Mouse (Mus musculus) forebrain, embryonic 13.5 days (tissue): ENCODE results near the gene Vamp8. TPM values are rescaled to one million over a fixed set of nuclear protein-coding genes. Genes with fewer than 3 reads are reported as not detected.

Experiments used
- ATAC-seq: fragments of 200-750 bp; cut with Nextera tagmentation; 2 replicates; pipeline ENCODE4 v1.8.0; 2017
- H3K27ac ChIP-seq: fragments of 300-500 bp; sonication (generic); 2 replicates; pipeline ENCODE4 v1.5.1; 2015; ENCODE audit warnings: inconsistent platforms, mild to moderate bottlenecking, moderate library complexity
- H3K27me3 ChIP-seq: fragments of 300-500 bp; sonication (generic); 2 replicates; pipeline ENCODE4 v1.6.1; 2015; ENCODE audit warnings: mild to moderate bottlenecking, inconsistent platforms
- H3K36me3 ChIP-seq: fragments of 300-500 bp; sonication (generic); 2 replicates; pipeline ENCODE4 v1.6.1; 2015; ENCODE audit warnings: mild to moderate bottlenecking, inconsistent platforms; ENCODE audit not compliant: poor library complexity, severe bottlenecking
- H3K4me1 ChIP-seq: fragments of 300-500 bp; sonication (generic); 2 replicates; pipeline ENCODE4 v1.6.1; 2015; ENCODE audit warnings: inconsistent platforms
- H3K4me2 ChIP-seq: fragments of 300-500 bp; sonication (generic); 2 replicates; pipeline ENCODE4 v1.6.1; 2015; ENCODE audit warnings: inconsistent platforms, mild to moderate bottlenecking, moderate library complexity
- H3K4me3 ChIP-seq: fragments of 300-500 bp; sonication (generic); 2 replicates; pipeline ENCODE4 v1.5.1; 2015; ENCODE audit warnings: mild to moderate bottlenecking, inconsistent platforms
- H3K9ac ChIP-seq: fragments of 300-500 bp; sonication (generic); 2 replicates; pipeline ENCODE4 v1.6.1; 2015; ENCODE audit warnings: mild to moderate bottlenecking, inconsistent platforms
- H3K9me3 ChIP-seq: fragments of 300-500 bp; sonication (generic); replicated peaks from 2 replicates; pipeline ENCODE4 v1.6.1; 2016; ENCODE audit warnings: inconsistent platforms
- WGBS: fragments of 180-500 bp; shearing (Covaris S2); methylation state at CpG from one replicate; pipeline ENCODE4 v1.1.7; 2015; 5-methylcytosine and 5-hydroxymethylcytosine counted together
- polyA plus RNA-seq: library from polyadenylated mRNA; unstranded; fragments of >200 nt; fragmentation: Nextera tagmentation; extraction: Ambion mirVana; gene quantifications from 2 replicates; pipeline ENCODE4 v1.2.1, GENCODE M21; 2015

The Vamp8 gene
- polyA plus RNA-seq, 1 experiment from 2014 or later: 16.8 TPM

GRCm38 (mm10) chr6:72366844-72367443 is 23.6 kb downstream of the Vamp8 start, which contains the start of gene Rnf181:
Rnf181 (minus strand) TSS chr6:72366956.
- Histone ChIP-seq H3K9ac (no peak within 1 kb of the TSS), H3K4me2 (no peak within 1 kb of the TSS), H3K4me1 (no peaks in the 10 kb centered on the region), H3K9me3 (no peaks in the 10 kb centered on the region), H3K27me3 (0 out of 2 replicates have a peak, but pooled peaks cover 2% of the 10 kb centered on the region), H3K27ac (no peak within 1 kb of the TSS), H3K36me3 (no peaks in the 10 kb centered on the region), H3K4me3 (no peak within 1 kb of the TSS)
- 76% methylated on average over 4 of the region's 4 CpGs for WGBS
- ATAC-seq: no peak

GRCm38 (mm10) chr6:72366304-72366703 is 24.2 kb downstream of the Vamp8 start:
- Histone ChIP-seq H3K9me3 (no peaks in the 10 kb centered on the region), H3K4me3 (no peak overlapping the region), H3K27me3 (0 out of 2 replicates have a peak, but pooled peaks cover 2% of the 10 kb centered on the region), H3K4me1 (peaks cover 6% of the 10 kb centered on the region), H3K27ac (no peak overlapping the region), H3K36me3 (no peaks in the 10 kb centered on the region), H3K4me2 (no peak overlapping the region), H3K9ac (no peak overlapping the region)
- 68% methylated on average over 3 of the region's 3 CpGs for WGBS
- ATAC-seq: no peak

DNA sequence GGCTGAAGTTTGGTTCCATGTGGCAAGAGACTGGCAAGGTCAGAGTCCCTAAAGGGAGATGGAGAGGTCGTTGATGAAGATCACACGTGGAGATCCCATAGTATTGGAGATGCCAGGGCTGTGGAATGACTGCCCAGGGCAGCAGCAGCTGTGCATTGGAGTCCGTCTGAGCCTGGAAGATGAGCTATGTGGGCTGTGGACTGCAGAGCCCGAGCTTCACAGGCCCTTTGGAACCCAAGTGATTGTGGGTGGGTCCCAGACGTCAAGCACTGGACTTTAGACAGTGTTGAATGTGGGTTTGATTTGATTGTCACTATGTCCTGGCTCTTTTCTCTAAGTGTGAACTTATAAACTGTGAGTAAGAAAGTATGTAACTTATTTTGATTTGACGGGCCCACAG is 25.5 kb downstream of the Vamp8 start:
- no peaks in the 10 kb centered on the region for H3K9me3 ChIP-seq
- no peak overlapping the region for H3K9ac ChIP-seq
- no peak overlapping the region for H3K4me3 ChIP-seq
- WGBS: 68% methylated on average over 6 of the region's 6 CpGs
- H3K4me1 ChIP-seq: peaks cover 15% of the 10 kb centered on the region
- peaks cover 7% of the 10 kb centered on the region for H3K36me3 ChIP-seq
- no peak for ATAC-seq
- H3K27me3 ChIP-seq: 0 out of 2 replicates have a peak, but pooled peaks cover 2% of the 10 kb centered on the region
- no peak overlapping the region for H3K4me2 ChIP-seq
- H3K27ac ChIP-seq: no peak overlapping the region

- H3K4me1 ChIP-seq: peaks cover 15% of the 10 kb centered on the region
- H3K9me3 ChIP-seq: no peaks in the 10 kb centered on the region
- ATAC-seq: no peak
- 44% methylated on average over 7 of the region's 7 CpGs for WGBS
- no peak overlapping the region for H3K4me3 ChIP-seq
- H3K9ac ChIP-seq: no peak overlapping the region
- peaks cover 16% of the 10 kb centered on the region for H3K36me3 ChIP-seq
- H3K4me2 ChIP-seq: no peak overlapping the region
- H3K27me3 ChIP-seq: 0 out of 2 replicates have a peak, but pooled peaks cover 2% of the 10 kb centered on the region
- H3K27ac ChIP-seq: no peak overlapping the region
Measured at GRCm38 (mm10) chr6:72364009-72364408, 26.5 kb downstream of the Vamp8 start.

GRCm38 (mm10) chr6:72362132-72363028 is 28.1 kb downstream of the Vamp8 start:
- WGBS: under 1% methylated on average over 42 of the region's 42 CpGs
- Histone ChIP-seq H3K27ac (peak overlapping the region; percentile 59), H3K9me3 (no peaks in the 10 kb centered on the region), H3K4me1 (peaks cover 15% of the 10 kb centered on the region), H3K4me2 (peak overlapping the region; percentile 92), H3K9ac (peak overlapping the region; percentile 77), H3K27me3 (0 out of 2 replicates have a peak, but pooled peaks cover 2% of the 10 kb centered on the region), H3K4me3 (peak overlapping the region; percentile 82), H3K36me3 (peaks cover 31% of the 10 kb centered on the region)
- ATAC-seq: peak; percentile 100

GRCm38 (mm10) chr6:72361121-72361551 is 29.4 kb downstream of the Vamp8 start:
- 82% methylated on average over 5 of the region's 5 CpGs for WGBS

DNA sequence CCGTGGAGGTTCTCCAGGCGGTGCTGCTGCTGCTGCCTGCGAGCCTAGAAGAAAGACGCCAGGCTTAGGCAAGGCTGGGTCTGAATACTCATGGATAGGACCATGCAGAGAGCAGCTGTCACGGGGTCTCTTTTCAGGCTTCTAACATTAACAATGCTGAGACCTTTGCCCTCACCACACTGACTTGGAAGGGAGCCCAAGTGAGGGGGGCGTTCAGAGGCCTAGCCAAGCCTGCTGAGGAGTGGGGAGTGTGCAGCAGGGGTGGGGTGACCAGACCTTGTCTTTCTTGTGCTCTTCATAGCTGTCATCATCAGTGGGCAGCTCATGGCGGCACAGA is 29.9 kb downstream of the Vamp8 start:
- Histone ChIP-seq H3K4me1 (peaks cover 25% of the 10 kb centered on the region), H3K9me3 (no peaks in the 10 kb centered on the region), H3K4me3 (no peak overlapping the region), H3K9ac (no peak overlapping the region), H3K36me3 (peaks cover 36% of the 10 kb centered on the region), H3K27ac (no peak overlapping the region), H3K4me2 (no peak overlapping the region), H3K27me3 (0 out of 2 replicates have a peak, but pooled peaks cover 2% of the 10 kb centered on the region)
- WGBS: 71% methylated on average over 7 of the region's 7 CpGs
- ATAC-seq: no peak

More at GRCm38 (mm10) chr6:72361121-72361551, 29.4 kb downstream of the Vamp8 start:
- peak overlapping the region; percentile 77; the same call in 1 of the 2 replicates for H3K9ac ChIP-seq
- H3K4me1 ChIP-seq: peaks cover 19% of the 10 kb centered on the region
- H3K4me3 ChIP-seq: peak overlapping the region; percentile 82
- H3K27me3 ChIP-seq: 0 out of 2 replicates have a peak, but pooled peaks cover 2% of the 10 kb centered on the region
- no peaks in the 10 kb centered on the region for H3K9me3 ChIP-seq
- H3K27ac ChIP-seq: no peak overlapping the region
- H3K4me2 ChIP-seq: peak overlapping the region; percentile 92
- H3K36me3 ChIP-seq: peaks cover 36% of the 10 kb centered on the region
- ATAC-seq: no peak

GRCm38 (mm10) chr6:72359891-72360598 is 30.5 kb downstream of the Vamp8 start:
- Histone ChIP-seq H3K4me1 (peaks cover 27% of the 10 kb centered on the region), H3K4me2 (no peak overlapping the region), H3K36me3 (peaks cover 36% of the 10 kb centered on the region), H3K27ac (no peak overlapping the region), H3K27me3 (0 out of 2 replicates have a peak, but pooled peaks cover 2% of the 10 kb centered on the region), H3K4me3 (no peak overlapping the region), H3K9ac (no peak overlapping the region), H3K9me3 (no peaks in the 10 kb centered on the region)
- 87% methylated on average over 11 of the region's 11 CpGs for WGBS
- no peak for ATAC-seq

DNA sequence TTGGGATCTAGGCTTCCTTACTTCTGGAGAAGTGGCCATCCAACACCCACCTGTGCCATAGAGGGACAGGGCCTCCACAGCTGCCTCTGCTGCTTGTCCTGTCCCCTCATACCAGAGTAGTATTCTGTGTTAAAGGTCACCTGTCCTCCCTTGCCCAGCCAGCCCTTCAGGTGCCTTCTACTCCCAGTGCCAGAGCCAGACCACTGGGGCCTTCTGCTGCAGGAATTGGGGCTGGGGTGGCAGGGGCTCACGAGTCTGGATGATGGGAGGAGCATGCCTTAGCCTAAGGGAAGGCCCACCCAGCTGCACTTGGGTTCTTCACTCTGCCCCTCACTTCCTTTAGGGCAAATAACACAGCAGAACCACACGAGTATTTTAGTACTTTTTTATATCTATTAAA is 31.2 kb downstream of the Vamp8 start:
- no peak overlapping the region for H3K9ac ChIP-seq
- H3K4me2 ChIP-seq: no peak overlapping the region
- H3K4me1 ChIP-seq: peaks cover 32% of the 10 kb centered on the region
- H3K9me3 ChIP-seq: no peaks in the 10 kb centered on the region
- ATAC-seq: no peak
- H3K4me3 ChIP-seq: no peak overlapping the region
- peaks cover 36% of the 10 kb centered on the region for H3K36me3 ChIP-seq
- WGBS: 77% methylated on average over 2 of the region's 2 CpGs
- no peak overlapping the region for H3K27ac ChIP-seq
- no peaks in the 10 kb centered on the region for H3K27me3 ChIP-seq

GRCm38 (mm10) chr6:72358086-72358764 is 32.3 kb downstream of the Vamp8 start:
- no peak overlapping the region for H3K4me3 ChIP-seq
- no peak overlapping the region for H3K4me2 ChIP-seq
- no peak overlapping the region for H3K9ac ChIP-seq
- peaks cover 36% of the 10 kb centered on the region for H3K36me3 ChIP-seq
- H3K4me1 ChIP-seq: peaks cover 32% of the 10 kb centered on the region
- H3K27me3 ChIP-seq: no peaks in the 10 kb centered on the region
- 92% methylated on average over 10 of the region's 10 CpGs for WGBS
- no peak overlapping the region for H3K27ac ChIP-seq
- no peaks in the 10 kb centered on the region for H3K9me3 ChIP-seq
- ATAC-seq: no peak
